Mouse (Mus musculus) liver, adult 2 months (tissue): Measurements from ENCODE around the gene Thegl. TPM values are rescaled to one million over a fixed set of nuclear protein-coding genes. Genes with fewer than 3 reads are reported as not detected.
A peak's percentile ranks its signal among the peaks of the same experiment; 100 is the strongest.

Source experiments
- DNase-seq: peaks from one replicate; pipeline ENCODE4 v3.0.0-alpha.2; 2011; ENCODE audit warnings: low read depth, low spot score; ENCODE audit errors: extremely low read depth
- H3K27ac ChIP-seq: fragments of 200-500 bp; replicated peaks from 2 replicates; pipeline ENCODE4 v1.5.1; 2012; ENCODE audit warnings: low read depth, mild to moderate bottlenecking, control low read depth, inconsistent platforms, low read length; ENCODE audit not compliant: insufficient read depth
- H3K27me3 ChIP-seq: fragments of 200-500 bp; 2 replicates; pipeline ENCODE4 v1.6.1; 2012; ENCODE audit warnings: mild to moderate bottlenecking, moderate library complexity, low read length, inconsistent platforms; ENCODE audit not compliant: control insufficient read depth, insufficient read depth
- H3K36me3 ChIP-seq: fragments of 200-500 bp; 2 replicates; pipeline ENCODE4 v1.6.1; 2012; ENCODE audit warnings: low read length, inconsistent platforms; ENCODE audit not compliant: control insufficient read depth, insufficient read depth
- H3K4me1 ChIP-seq: fragments of 200-500 bp; 2 replicates; pipeline ENCODE4 v1.6.1; 2011; ENCODE audit warnings: low read length; ENCODE audit not compliant: control insufficient read depth, insufficient read depth
- H3K4me3 ChIP-seq: fragments of 200-500 bp; 2 replicates; pipeline ENCODE4 v1.5.1; 2011; ENCODE audit warnings: low read depth, mild to moderate bottlenecking, control low read depth, low read length, moderate library complexity; ENCODE audit not compliant: insufficient read depth
- H3K79me2 ChIP-seq: fragments of 200-500 bp; 2 replicates; pipeline ENCODE4 v1.6.1; 2012; ENCODE audit warnings: inconsistent platforms, mild to moderate bottlenecking, low read length, moderate library complexity; ENCODE audit not compliant: control insufficient read depth, insufficient read depth
- H3K9ac ChIP-seq: fragments of 200-500 bp; 2 replicates; pipeline ENCODE4 v1.6.1; 2012; ENCODE audit warnings: low read depth, mild to moderate bottlenecking, control low read depth, inconsistent platforms, low read length
- CTCF ChIP-seq: fragments of 200-500 bp; IDR thresholded peaks from 2 replicates; pipeline ENCODE4 v1.5.1; 2011; ENCODE audit warnings: low read depth, low read length, control low read depth
- POLR2A ChIP-seq: fragments of 200-500 bp; IDR thresholded peaks from 2 replicates; pipeline ENCODE4 v1.6.1; 2011; ENCODE audit warnings: low read length, control low read depth; ENCODE audit not compliant: insufficient read depth; ENCODE audit errors: extremely low read depth
- WGBS: fragments of 180-500 bp; shearing (Covaris S2); methylation state at CpG from one replicate; pipeline ENCODE4 v1.1.7; 2018; 5-methylcytosine and 5-hydroxymethylcytosine counted together
- polyA plus RNA-seq: library from polyadenylated mRNA; depleted of rRNA; stranded (reverse); fragments of >200 nt; gene quantifications from 2 replicates; pipeline ENCODE4 v1.2.3, GENCODE M21; 2012
- total RNA-seq: library from RNA; depleted of rRNA; stranded (reverse); fragments of >200 nt; gene quantifications from 2 replicates; pipeline ENCODE4 v1.2.3, GENCODE M21; 2014

Gene Thegl
- total and polyA plus RNA-seq, 2 experiments = not detected

DNA sequence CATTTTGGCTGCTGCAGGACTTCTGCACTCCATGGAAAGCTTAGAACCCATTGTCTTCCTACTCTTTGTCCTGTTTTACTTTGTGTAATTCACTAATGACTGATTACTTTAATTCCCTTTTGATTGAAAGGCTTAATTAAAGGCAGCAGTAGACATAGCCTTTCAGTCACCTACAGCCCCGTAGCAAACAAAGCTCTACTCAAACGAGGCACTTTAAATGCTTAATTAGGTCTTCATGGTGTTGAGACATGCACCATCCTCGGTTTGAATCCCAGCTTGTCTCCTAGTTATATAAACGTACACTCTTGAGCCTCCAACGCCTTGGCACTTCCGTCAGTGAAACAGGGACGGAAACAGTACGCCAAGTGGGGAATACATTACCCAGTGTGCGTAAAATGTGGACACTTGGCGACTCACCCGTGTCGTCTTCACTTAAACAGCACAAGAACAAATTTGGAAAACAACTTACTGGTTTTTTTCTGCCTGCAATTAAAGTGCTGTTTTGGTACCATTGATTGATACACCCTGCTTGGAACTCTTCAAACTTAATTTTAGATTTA, 41.1 kb downstream of the Thegl start:
- H3K9ac ChIP-seq = no peak overlapping the region
- H3K36me3 ChIP-seq = no peaks in the 10 kb centered on the region
- no peak for DNase-seq
- no peak overlapping the region for H3K27ac ChIP-seq
- no peaks in the 10 kb centered on the region for H3K4me1 ChIP-seq
- WGBS = 81% methylated on average over 12 of the region's 12 CpGs
- no peaks in the 10 kb centered on the region for H3K27me3 ChIP-seq
- no peak for TF ChIP-seq POLR2A
- TF ChIP-seq CTCF = no peak
- H3K79me2 ChIP-seq = no peaks in the 10 kb centered on the region
- no peak overlapping the region for H3K4me3 ChIP-seq

DNA sequence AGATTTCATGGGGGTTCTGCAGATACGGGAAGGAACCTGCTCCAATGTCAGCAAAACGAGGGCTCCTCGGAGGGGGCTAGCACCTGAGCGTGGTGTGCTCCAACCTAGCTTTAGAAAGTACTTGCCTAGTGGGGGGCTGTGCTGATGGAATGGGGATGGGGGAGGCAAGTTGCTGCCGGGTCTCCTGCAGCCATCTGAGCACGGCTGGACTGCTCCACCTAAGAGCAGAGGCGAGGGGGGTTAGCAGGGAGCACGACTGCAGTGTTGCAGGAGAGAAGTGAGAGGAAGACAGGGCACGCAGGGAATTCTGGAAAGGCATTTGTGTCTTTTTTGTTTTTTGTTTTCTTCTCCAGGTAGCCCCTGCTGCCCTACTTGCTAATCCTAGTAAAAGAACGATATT, 44.5 kb downstream of the Thegl start:
- WGBS = 45% methylated on average over 10 of the region's 10 CpGs
- Histone ChIP-seq H3K4me1 (no peaks in the 10 kb centered on the region), H3K27me3 (no peaks in the 10 kb centered on the region), H3K36me3 (no peaks in the 10 kb centered on the region), H3K4me3 (no peak overlapping the region), H3K27ac (no peak overlapping the region), H3K9ac (no peak overlapping the region), H3K79me2 (no peaks in the 10 kb centered on the region)
- DNase-seq = no peak
- no peak for TF ChIP-seq CTCF
- TF ChIP-seq POLR2A = no peak

DNA sequence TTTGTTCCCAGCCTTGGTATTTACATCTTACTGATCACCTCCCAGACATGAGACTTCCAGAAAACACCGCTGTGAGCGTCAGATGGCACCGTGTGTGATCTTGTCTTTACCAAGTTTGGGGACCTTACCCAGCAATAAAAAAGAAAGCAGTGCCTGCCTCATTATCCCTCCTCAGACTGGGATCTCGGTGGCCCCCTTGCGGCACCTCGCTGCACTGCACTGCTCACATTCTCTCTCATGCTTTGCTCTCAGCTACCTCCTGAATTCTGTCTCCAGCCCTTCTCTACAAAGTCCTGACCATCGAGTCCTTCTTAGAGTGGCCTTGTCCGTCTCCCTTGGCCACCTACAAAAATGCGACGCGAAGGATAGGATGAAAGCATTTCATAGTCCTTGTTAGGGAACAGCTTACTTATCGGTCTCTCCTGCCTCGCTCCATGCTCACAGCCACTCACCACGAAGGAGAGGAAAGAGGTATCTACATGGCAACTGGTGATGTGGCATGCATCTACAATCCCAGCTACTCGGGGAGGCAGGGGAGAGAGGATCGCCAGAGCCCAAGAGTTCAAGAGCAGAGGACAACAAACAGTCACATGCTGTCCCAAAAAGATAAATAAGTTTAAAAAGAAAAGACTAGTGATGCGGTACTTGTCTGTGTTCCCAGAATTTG, 45.7 kb downstream of the Thegl start:
- no peaks in the 10 kb centered on the region for H3K27me3 ChIP-seq
- H3K79me2 ChIP-seq = no peaks in the 10 kb centered on the region
- no peak overlapping the region for H3K27ac ChIP-seq
- no peak overlapping the region; the same call in 1 of the 2 replicates for H3K4me3 ChIP-seq
- DNase-seq = no peak
- H3K4me1 ChIP-seq = no peaks in the 10 kb centered on the region
- 32% methylated on average over 17 of the region's 17 CpGs for WGBS
- H3K9ac ChIP-seq = no peak overlapping the region
- H3K36me3 ChIP-seq = no peaks in the 10 kb centered on the region
- TF ChIP-seq CTCF (peak; percentile 91), POLR2A (no peak)

DNA sequence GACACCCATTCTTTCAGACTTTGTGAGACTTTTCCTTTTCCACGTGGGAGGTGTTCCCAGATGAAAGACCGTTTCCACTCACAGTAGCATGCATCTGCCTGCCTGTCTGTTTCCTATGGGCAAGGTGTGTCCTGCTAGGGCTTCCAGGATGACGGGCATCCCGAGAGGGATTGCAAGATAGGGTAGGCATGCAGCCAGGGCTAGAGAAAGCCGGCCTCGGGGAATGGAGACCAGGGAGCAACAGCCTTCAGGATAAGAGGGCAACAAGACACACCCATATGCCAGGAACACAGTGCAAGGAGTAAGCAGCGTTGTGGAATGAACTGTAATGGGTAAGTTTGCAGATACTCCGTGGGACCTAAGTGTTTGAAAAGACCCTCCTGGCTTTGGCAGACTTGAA, 51.5 kb downstream of the Thegl start:
- H3K4me3 ChIP-seq = no peak overlapping the region
- H3K9ac ChIP-seq = no peak overlapping the region
- no peak overlapping the region for H3K27ac ChIP-seq
- no peaks in the 10 kb centered on the region for H3K4me1 ChIP-seq
- no peak for DNase-seq
- H3K36me3 ChIP-seq = no peaks in the 10 kb centered on the region
- no peaks in the 10 kb centered on the region for H3K79me2 ChIP-seq
- no peaks in the 10 kb centered on the region for H3K27me3 ChIP-seq
- 66% methylated on average over 8 of the region's 8 CpGs for WGBS
- no peak for TF ChIP-seq POLR2A
- TF ChIP-seq CTCF = no peak

DNA sequence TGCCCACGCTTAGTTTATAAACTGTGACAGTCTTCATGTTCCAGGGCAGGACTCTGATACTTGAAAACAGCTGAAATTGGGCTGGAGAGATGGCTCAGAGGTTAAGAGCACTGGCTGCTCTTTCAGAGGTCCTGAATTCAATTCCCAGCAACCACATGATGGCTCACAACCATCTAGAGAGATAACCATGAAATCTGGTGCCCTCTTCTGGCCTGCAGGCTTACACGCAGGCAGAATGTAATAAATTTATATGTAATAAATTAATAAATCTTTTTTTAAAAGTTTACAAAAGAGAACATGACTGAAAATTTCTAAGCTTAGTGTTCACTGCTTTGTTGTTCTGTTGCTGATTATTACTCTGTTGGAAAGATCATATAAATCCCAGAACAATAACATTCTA, 55.2 kb downstream of the Thegl start:
- TF ChIP-seq POLR2A (no peak), CTCF (no peak)
- 91% methylated on average over 2 of the region's 2 CpGs for WGBS
- H3K27ac ChIP-seq = no peak overlapping the region
- H3K4me1 ChIP-seq = no peaks in the 10 kb centered on the region
- H3K27me3 ChIP-seq = no peaks in the 10 kb centered on the region
- no peak overlapping the region for H3K9ac ChIP-seq
- no peaks in the 10 kb centered on the region for H3K36me3 ChIP-seq
- no peaks in the 10 kb centered on the region for H3K79me2 ChIP-seq
- H3K4me3 ChIP-seq = no peak overlapping the region
- DNase-seq = no peak

DNA sequence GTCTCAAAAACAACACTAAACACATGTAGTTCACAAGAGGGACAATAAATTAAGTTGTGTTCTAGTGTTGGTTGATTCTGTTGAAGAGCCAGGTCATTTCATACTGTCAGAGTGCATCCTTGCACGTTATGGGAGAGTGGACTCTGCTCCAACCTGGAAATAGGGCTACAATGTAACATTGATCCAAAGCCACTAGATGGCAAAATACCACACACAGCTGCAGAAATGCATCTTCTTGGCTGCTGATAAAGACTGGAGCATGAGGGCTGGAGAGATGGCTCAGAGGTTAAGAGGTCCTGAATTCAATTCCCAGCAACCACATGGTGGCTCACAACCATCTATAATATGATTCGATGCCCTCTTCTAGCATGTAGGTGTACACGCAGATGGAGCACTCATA, 55.8 kb downstream of the Thegl start:
- Histone ChIP-seq H3K27me3 (no peaks in the 10 kb centered on the region), H3K79me2 (no peaks in the 10 kb centered on the region), H3K36me3 (no peaks in the 10 kb centered on the region), H3K4me1 (no peaks in the 10 kb centered on the region), H3K27ac (no peak overlapping the region), H3K4me3 (no peak overlapping the region), H3K9ac (no peak overlapping the region)
- WGBS = 67% methylated on average over 3 of the region's 3 CpGs
- no peak for DNase-seq
- TF ChIP-seq POLR2A (no peak), CTCF (no peak)
